Mouse (Mus musculus): ENCODE measurements around the gene Usp37. TPM values are rescaled to one million over a fixed set of nuclear protein-coding genes. Genes with fewer than 3 reads are reported as not detected.
"Not testable (repeated sequence)": the region's sequence is repeated elsewhere in the genome, so short reads cannot be mapped to it uniquely, and the experiment has no call there.

The Usp37 gene
- total RNA-seq, 2 experiments from 2014 or later, result 29.0 to 30.2 TPM

DNA sequence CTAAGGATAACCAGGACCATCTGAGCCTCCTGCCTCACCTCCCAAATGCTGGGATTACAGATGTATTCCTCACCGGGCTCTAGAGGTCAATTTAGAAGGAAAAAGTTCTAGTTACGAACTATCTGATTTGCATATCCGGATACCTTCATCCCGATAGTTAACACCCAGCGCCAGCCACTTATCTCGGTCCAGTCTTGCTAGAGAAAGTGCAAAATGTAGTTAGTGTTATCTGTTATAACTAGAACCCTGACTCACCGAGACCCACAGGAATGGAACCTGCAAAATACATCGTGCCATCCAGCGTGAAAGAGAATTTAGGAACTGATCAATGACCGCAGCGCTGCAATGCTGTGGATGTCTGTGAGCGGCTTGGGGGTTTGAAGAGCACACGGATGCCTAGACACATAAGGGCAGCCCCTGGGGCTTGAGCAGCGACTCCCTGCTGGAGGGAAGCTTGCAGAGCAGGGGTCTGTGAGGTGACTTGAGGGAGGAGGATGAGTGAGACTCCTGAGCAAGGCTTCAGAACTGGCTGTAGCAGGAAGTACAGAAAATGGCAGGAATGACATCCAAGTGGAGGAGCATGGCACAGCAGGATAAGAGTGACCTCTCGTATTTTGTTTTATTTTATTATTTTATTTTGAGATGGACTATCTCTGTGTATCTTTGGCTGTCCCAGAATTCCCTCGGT is 142.9 kb downstream of the Usp37 start:
- no peak for ATAC-seq (replicated peaks; ENCODE audit: low FRiP score, poor library complexity, severe bottlenecking)

- ATAC-seq (replicated peaks; ENCODE audit: low FRiP score, poor library complexity, severe bottlenecking), result no peak
Observed at GRCm38 (mm10) chr1:74400531-74400930, 143.6 kb downstream of the Usp37 start.

GRCm38 (mm10) chr1:74397919-74398451 is 146.1 kb downstream of the Usp37 start:
- ATAC-seq (replicated peaks; ENCODE audit: low FRiP score, poor library complexity, severe bottlenecking), result peak; percentile 53

GRCm38 (mm10) chr1:74397268-74397918 is 146.7 kb downstream of the Usp37 start:
- peak; percentile 92 for ATAC-seq (replicated peaks; ENCODE audit: low FRiP score, poor library complexity, severe bottlenecking)

- not testable (repeated sequence) for ATAC-seq (replicated peaks; ENCODE audit: low FRiP score, poor library complexity, severe bottlenecking)
Observed at GRCm38 (mm10) chr1:74396456-74397222, 147.4 kb downstream of the Usp37 start.

GRCm38 (mm10) chr1:74395290-74395689 is 148.8 kb downstream of the Usp37 start:
- no peak for ATAC-seq (replicated peaks; ENCODE audit: low FRiP score, poor library complexity, severe bottlenecking)

GRCm38 (mm10) chr1:74394858-74395257 is 149.2 kb downstream of the Usp37 start:
- no peak for ATAC-seq (replicated peaks; ENCODE audit: low FRiP score, poor library complexity, severe bottlenecking)

- no peak for ATAC-seq (replicated peaks; ENCODE audit: low FRiP score, poor library complexity, severe bottlenecking)
Observed at GRCm38 (mm10) chr1:74394311-74394710, 149.8 kb downstream of the Usp37 start.

GRCm38 (mm10) chr1:74393697-74394096 is 150.4 kb downstream of the Usp37 start:
- ATAC-seq (replicated peaks; ENCODE audit: low FRiP score, poor library complexity, severe bottlenecking), result no peak

- no peak for ATAC-seq (replicated peaks; ENCODE audit: low FRiP score, poor library complexity, severe bottlenecking)
Observed at GRCm38 (mm10) chr1:74393010-74393409, 151.1 kb downstream of the Usp37 start.

- ATAC-seq (replicated peaks; ENCODE audit: low FRiP score, poor library complexity, severe bottlenecking), result no peak
Observed at GRCm38 (mm10) chr1:74392446-74392994, 151.6 kb downstream of the Usp37 start.

DNA sequence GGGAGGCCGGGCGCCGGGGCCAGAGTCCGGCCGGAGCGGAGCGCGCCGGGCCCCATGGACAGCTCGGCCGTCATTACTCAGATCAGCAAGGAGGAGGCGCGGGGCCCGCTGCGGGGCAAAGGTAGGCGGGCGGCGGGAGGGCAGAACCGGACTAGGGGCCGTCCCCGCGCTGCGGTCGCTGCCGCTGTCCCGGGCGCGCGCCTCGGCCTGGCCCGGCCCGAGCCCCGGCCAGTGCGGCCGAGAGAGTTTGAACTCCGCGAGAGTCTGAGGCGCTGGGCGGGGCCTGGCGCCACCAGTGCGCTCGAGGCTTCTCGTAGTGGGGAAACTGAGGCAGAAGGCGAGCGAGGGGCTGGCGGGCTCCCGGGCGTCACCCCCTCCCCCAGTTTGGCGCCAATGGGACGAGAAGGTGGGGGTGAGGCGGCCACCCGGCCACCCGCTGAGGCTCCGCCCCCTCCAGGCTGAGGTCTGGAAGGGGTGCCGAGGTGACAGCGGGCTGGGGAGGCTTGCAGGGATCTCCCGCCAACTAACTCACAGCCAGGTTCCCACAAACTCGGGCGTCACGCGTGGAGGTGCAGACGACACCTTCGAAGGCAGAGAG is 152.1 kb downstream of the Usp37 start:
- ATAC-seq (replicated peaks; ENCODE audit: low FRiP score, poor library complexity, severe bottlenecking), result peak; percentile 57

GRCm38 (mm10) chr1:74390924-74391748 is 152.9 kb downstream of the Usp37 start, which contains the start of gene Ctdsp1:
Gene Ctdsp1, plus strand, starts transcription at chr1:74391509.
- ATAC-seq (replicated peaks; ENCODE audit: low FRiP score, poor library complexity, severe bottlenecking), result peak; percentile 67

- ATAC-seq (replicated peaks; ENCODE audit: low FRiP score, poor library complexity, severe bottlenecking), result peak; percentile 27; the same call in 1 of the 2 replicates
Observed at GRCm38 (mm10) chr1:74390287-74390906, 153.7 kb downstream of the Usp37 start.

DNA sequence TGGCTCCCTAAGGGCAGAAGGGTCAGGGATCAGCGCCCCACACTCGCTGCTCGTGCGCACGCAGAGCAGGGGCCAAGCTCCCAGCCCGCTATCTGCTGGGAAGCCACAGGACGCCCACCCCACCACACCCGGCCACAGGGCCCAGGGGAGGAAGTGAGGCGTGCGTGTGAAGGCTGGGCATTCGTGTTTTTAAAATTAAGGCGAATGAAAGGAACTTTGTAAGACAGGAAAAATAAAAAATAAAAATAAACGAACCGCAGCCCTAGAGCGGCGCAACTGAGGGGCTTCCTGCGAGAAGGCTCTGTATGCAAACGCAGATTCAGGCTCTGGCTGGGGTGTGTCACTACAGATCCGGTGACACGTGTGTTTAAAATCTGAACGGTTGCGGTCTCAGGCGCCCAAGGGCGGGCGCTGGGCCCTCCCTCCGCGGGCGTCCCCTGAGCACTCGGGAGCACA is 154.2 kb downstream of the Usp37 start:
- no peak for ATAC-seq (replicated peaks; ENCODE audit: low FRiP score, poor library complexity, severe bottlenecking)

DNA sequence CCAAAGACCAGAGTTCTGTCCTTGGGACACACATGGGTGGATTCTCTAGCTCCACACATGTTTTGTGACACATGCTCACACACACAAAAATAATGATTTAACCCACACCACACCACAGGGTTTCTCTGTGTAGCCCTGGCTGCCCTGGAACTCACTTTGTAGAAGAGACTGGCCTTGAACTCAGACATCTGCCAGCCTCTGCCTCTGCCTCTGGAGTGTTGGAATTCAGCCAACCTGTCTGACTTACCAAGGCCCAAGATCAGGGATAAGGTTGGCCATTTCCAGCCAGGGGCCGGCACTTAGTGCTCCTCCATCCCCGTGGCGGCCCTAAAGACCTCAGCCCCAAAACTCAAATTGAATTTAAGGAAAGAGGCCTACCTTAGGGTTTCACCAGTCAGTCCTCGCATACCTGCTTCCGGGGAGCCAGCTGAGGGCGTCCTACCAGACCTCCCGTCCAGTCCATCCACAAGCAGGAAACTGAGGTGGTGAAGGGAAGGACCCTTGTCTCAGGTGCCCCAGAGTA is 155.6 kb downstream of the Usp37 start:
- ATAC-seq (replicated peaks; ENCODE audit: low FRiP score, poor library complexity, severe bottlenecking), result no peak

DNA sequence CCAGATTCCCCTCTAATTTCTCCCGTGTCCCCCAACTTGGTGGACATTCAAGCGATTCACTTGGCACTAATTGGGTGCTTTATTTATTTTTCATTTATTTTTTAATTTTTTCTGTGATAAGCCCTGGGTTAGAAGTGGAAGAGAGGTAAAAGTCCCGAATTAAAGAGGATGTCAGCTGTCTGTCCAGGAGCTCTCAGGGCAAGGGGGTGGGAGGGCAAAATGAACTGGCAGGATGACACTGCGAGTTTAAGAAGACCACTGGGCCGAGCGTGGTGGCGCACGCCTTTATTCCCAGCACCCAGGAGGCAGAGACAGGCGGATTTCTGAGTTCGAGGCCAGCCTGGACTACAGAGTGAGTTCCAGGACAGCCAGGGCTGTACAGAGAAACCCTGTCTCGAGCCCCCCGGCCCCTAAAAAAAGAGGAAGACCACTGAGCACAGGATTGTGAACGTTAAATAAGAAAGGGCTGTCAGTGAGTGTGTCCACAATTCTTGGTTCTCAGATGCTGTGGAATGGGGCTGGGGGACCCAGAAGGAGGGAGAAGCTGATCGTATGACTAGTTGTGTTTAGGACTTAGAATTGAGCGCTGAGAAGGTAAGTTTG is 156.6 kb downstream of the Usp37 start:
- no peak for ATAC-seq (replicated peaks; ENCODE audit: low FRiP score, poor library complexity, severe bottlenecking)

All from erythroid progenitor cell, adult 5-6 weeks (primary cell).